Mouse (Mus musculus) ovary, adult 2 months (tissue): ENCODE results near the gene AU040320. TPM values are rescaled to one million over a fixed set of nuclear protein-coding genes. Genes with fewer than 3 reads are reported as not detected.

Experiments
- polyA plus RNA-seq: library from polyadenylated mRNA; depleted of rRNA; stranded (reverse); fragments of >200 nt; gene quantifications from 2 replicates; pipeline ENCODE4 v1.2.3, GENCODE M21; 2012; rRNA removed

Gene AU040320
- polyA plus RNA-seq: 38.6 and 44.7 TPM in 2 replicates

GRCm38 (mm10) chr4:126753268-126754230 is at the start of gene AU040320, which contains the start of gene Ncdn:
AU040320 (plus strand) TSS chr4:126753544.
Ncdn (minus strand) TSS chr4:126753438.

GRCm38 (mm10) chr4:126736001-126736414 is 17.3 kb upstream of the AU040320 start, which contains the start of gene Tfap2e:
Tfap2e (minus strand) TSS chr4:126736240.

Other genes starting within 250 kb of the AU040320 start
- 1.0 and 1.2 TPM in 2 replicates for gene Ago4, start 220.1 kb upstream of the AU040320 start, polyA plus RNA-seq
- gene Clspn, start 196.6 kb upstream of the AU040320 start, polyA plus RNA-seq: 0.47 and 0.71 TPM in 2 replicates
- 18.2 and 18.5 TPM in 2 replicates for gene 5730409E04Rik, start 143.7 kb upstream of the AU040320 start, polyA plus RNA-seq
- 177 and 220 TPM in 2 replicates for gene Psmb2, start 75.9 kb upstream of the AU040320 start, polyA plus RNA-seq
- 11.7 and 16.1 TPM in 2 replicates for gene Tfap2e, start 17.3 kb upstream of the AU040320 start, polyA plus RNA-seq
- 58.5 and 60.1 TPM in 2 replicates for gene Ncdn, start 106 bp upstream of the AU040320 start, polyA plus RNA-seq
- 4.7 and 5.6 TPM in 2 replicates for gene Zmym4, start 214.6 kb downstream of the AU040320 start, polyA plus RNA-seq